Mouse (Mus musculus): ENCODE data around the gene Ccdc33.

Ccdc33 gene

GRCm38 (mm10) chr9:58047061-58047460 is 71.6 kb downstream of the Ccdc33 start:
- no peak for DNase-seq (ENCODE audit: low spot score)

GRCm38 (mm10) chr9:58045646-58046045 is 73.0 kb downstream of the Ccdc33 start:
- no peak for DNase-seq (ENCODE audit: low spot score)

- no peak for DNase-seq (ENCODE audit: low spot score)
These were observed 73.8 kb downstream of the Ccdc33 start for GRCm38 (mm10) chr9:58044828-58045227.

GRCm38 (mm10) chr9:58043496-58044017 is 75.1 kb downstream of the Ccdc33 start:
- no peak for DNase-seq (ENCODE audit: low spot score)

GRCm38 (mm10) chr9:58042391-58042790 is 76.2 kb downstream of the Ccdc33 start:
- DNase-seq (ENCODE audit: low spot score), result no peak

- DNase-seq (ENCODE audit: low spot score), result no peak
These were observed 77.6 kb downstream of the Ccdc33 start for GRCm38 (mm10) chr9:58040977-58041376.

GRCm38 (mm10) chr9:58038500-58039168 is 80.0 kb downstream of the Ccdc33 start:
- peak; percentile 77 for DNase-seq (ENCODE audit: low spot score)

GRCm38 (mm10) chr9:58036961-58037360 is 81.7 kb downstream of the Ccdc33 start:
- DNase-seq (ENCODE audit: low spot score), result peak; percentile 41

- DNase-seq (ENCODE audit: low spot score), result no peak
These were observed 82.5 kb downstream of the Ccdc33 start for GRCm38 (mm10) chr9:58035951-58036698.

GRCm38 (mm10) chr9:58035519-58035918 is 83.1 kb downstream of the Ccdc33 start:
- no peak for DNase-seq (ENCODE audit: low spot score)

- no peak for DNase-seq (ENCODE audit: low spot score)
These were observed 86.7 kb downstream of the Ccdc33 start for GRCm38 (mm10) chr9:58031895-58032294.

GRCm38 (mm10) chr9:58029635-58030034 is 89.0 kb downstream of the Ccdc33 start:
- no peak for DNase-seq (ENCODE audit: low spot score)

- no peak for DNase-seq (ENCODE audit: low spot score)
These were observed 89.8 kb downstream of the Ccdc33 start for GRCm38 (mm10) chr9:58028841-58029240.

- no peak for DNase-seq (ENCODE audit: low spot score)
These were observed 91.0 kb downstream of the Ccdc33 start for GRCm38 (mm10) chr9:58027426-58028180.

- DNase-seq (ENCODE audit: low spot score), result no peak
These were observed 92.6 kb downstream of the Ccdc33 start for GRCm38 (mm10) chr9:58025995-58026394.

- no peak for DNase-seq (ENCODE audit: low spot score)
These were observed 100.2 kb downstream of the Ccdc33 start for GRCm38 (mm10) chr9:58018385-58018784.

- DNase-seq (ENCODE audit: low spot score), result no peak
These were observed 101.7 kb downstream of the Ccdc33 start for GRCm38 (mm10) chr9:58016962-58017361.

GRCm38 (mm10) chr9:58015856-58016255 is 102.8 kb downstream of the Ccdc33 start:
- no peak for DNase-seq (ENCODE audit: low spot score)

- peak; percentile 36 for DNase-seq (ENCODE audit: low spot score)
These were observed 104.0 kb downstream of the Ccdc33 start for GRCm38 (mm10) chr9:58014393-58015160.

- no peak for DNase-seq (ENCODE audit: low spot score)
These were observed 105.7 kb downstream of the Ccdc33 start for GRCm38 (mm10) chr9:58012935-58013334.

GRCm38 (mm10) chr9:58012486-58012885 is 106.1 kb downstream of the Ccdc33 start:
- no peak for DNase-seq (ENCODE audit: low spot score)

- DNase-seq (ENCODE audit: low spot score), result peak; percentile 39
These were observed 107.1 kb downstream of the Ccdc33 start for GRCm38 (mm10) chr9:58011552-58011951.

Measured in ovary, postnatal 36 days (tissue).